Mouse (Mus musculus): ENCODE data around the gene Prss38.

Gene Prss38

GRCm38 (mm10) chr11:59327625-59328024 lies 47.8 kb downstream of the Prss38 start:
- DNase-seq (ENCODE audit: extremely low spot score, low spot score), result no peak

GRCm38 (mm10) chr11:59324777-59325176 lies 50.7 kb downstream of the Prss38 start:
- DNase-seq (ENCODE audit: extremely low spot score, low spot score), result no peak

GRCm38 (mm10) chr11:59322988-59323387 lies 52.5 kb downstream of the Prss38 start:
- no peak for DNase-seq (ENCODE audit: extremely low spot score, low spot score)
